Mouse (Mus musculus) limb, embryonic 11.5 days (tissue): ENCODE data around the gene Clint1. TPM values are rescaled to one million over a fixed set of nuclear protein-coding genes. Genes with fewer than 3 reads are reported as not detected.

Experiments used
- ATAC-seq: fragments of 200-750 bp; cut with Nextera tagmentation; 2 replicates; pipeline ENCODE4 v1.8.0; 2017; ENCODE audit warnings: low read depth; ENCODE audit not compliant: insufficient number of reproducible peaks, low FRiP score, low TSS enrichment
- DNase-seq: peaks from one replicate; pipeline ENCODE4 v3.0.0-alpha.2; 2015; ENCODE audit warnings: low spot score
- H3K27ac ChIP-seq: fragments of 300-500 bp; sonication (generic); replicated peaks from 2 replicates; pipeline ENCODE4 v1.5.1; 2014; ENCODE audit warnings: low read depth, mild to moderate bottlenecking, low read length
- H3K27me3 ChIP-seq: fragments of 300-500 bp; sonication (generic); 2 replicates; pipeline ENCODE4 v1.6.1; 2014; ENCODE audit warnings: mild to moderate bottlenecking, low read length, mixed read lengths; ENCODE audit not compliant: control insufficient read depth, insufficient read depth
- H3K36me3 ChIP-seq: fragments of 300-500 bp; sonication (generic); 2 replicates; pipeline ENCODE4 v1.6.1; 2014; ENCODE audit warnings: mild to moderate bottlenecking, low read length, moderate library complexity, mixed read lengths; ENCODE audit not compliant: control insufficient read depth, insufficient read depth
- H3K4me1 ChIP-seq: fragments of 300-500 bp; sonication (generic); 2 replicates; pipeline ENCODE4 v1.6.1; 2014; ENCODE audit warnings: low read length, mixed read lengths; ENCODE audit not compliant: control insufficient read depth, insufficient read depth
- H3K4me2 ChIP-seq: fragments of 300-500 bp; sonication (generic); 2 replicates; pipeline ENCODE4 v1.6.1; 2014; ENCODE audit warnings: low read depth, mild to moderate bottlenecking, moderate library complexity; ENCODE audit not compliant: severe bottlenecking
- H3K4me3 ChIP-seq: fragments of 300-500 bp; sonication (generic); 2 replicates; pipeline ENCODE4 v1.5.1; 2014; ENCODE audit warnings: low read depth, low read length
- H3K9ac ChIP-seq: fragments of 300-500 bp; sonication (generic); 2 replicates; pipeline ENCODE4 v1.6.1; 2014; ENCODE audit warnings: mild to moderate bottlenecking, low read length
- H3K9me3 ChIP-seq: fragments of 300-500 bp; sonication (generic); 2 replicates; pipeline ENCODE4 v1.6.1; 2016; ENCODE audit warnings: low read length; ENCODE audit not compliant: control insufficient read depth
- WGBS: fragments of 180-500 bp; shearing (Covaris S2); extraction: QIAGEN DNeasy Blood & Tissue Kit; methylation state at CpG from one replicate; pipeline ENCODE4 v1.1.7; 2014; 5-methylcytosine and 5-hydroxymethylcytosine counted together
- polyA plus RNA-seq: library from polyadenylated mRNA; unstranded; fragments of >200 nt; fragmentation: Nextera tagmentation; extraction: Ambion mirVana; gene quantifications from 2 replicates; pipeline ENCODE4 v1.2.1, GENCODE M21; 2014

Gene Clint1
- 77.6 and 81.0 TPM in 2 replicates for polyA plus RNA-seq

GRCm38 (mm10) chr11:45851516-45852123, at the start of gene Clint1:
Gene Clint1 (plus strand): TSS chr11:45852051.
- H3K4me2 ChIP-seq: peak within 1 kb of the TSS; percentile 46
- no peaks in the 10 kb centered on the region for H3K36me3 ChIP-seq
- ATAC-seq (peak; percentile 84), DNase-seq (peak; percentile 89)
- no peaks in the 10 kb centered on the region for H3K9me3 ChIP-seq
- H3K27me3 ChIP-seq: no peaks in the 10 kb centered on the region
- peak within 1 kb of the TSS; percentile 95 for H3K9ac ChIP-seq
- peak within 1 kb of the TSS; percentile 63 for H3K27ac ChIP-seq
- peak within 1 kb of the TSS; percentile 96 for H3K4me3 ChIP-seq
- H3K4me1 ChIP-seq: peaks cover 5% of the 10 kb centered on the region; the same call in 1 of the 2 replicates
- under 1% methylated on average over 56 of the region's 57 CpGs for WGBS

- Histone ChIP-seq H3K9me3 (no peaks in the 10 kb centered on the region), H3K4me3 (no peak overlapping the region), H3K27ac (no peak overlapping the region), H3K9ac (no peak overlapping the region), H3K4me2 (no peak overlapping the region), H3K36me3 (no peaks in the 10 kb centered on the region), H3K27me3 (no peaks in the 10 kb centered on the region), H3K4me1 (peaks cover 2% of the 10 kb centered on the region; the same call in 1 of the 2 replicates)
- 87% methylated on average over 4 of the region's 4 CpGs for WGBS
- DNase-seq (no peak), ATAC-seq (no peak)
Observed at GRCm38 (mm10) chr11:45804068-45804467, 47.8 kb upstream of the Clint1 start.

GRCm38 (mm10) chr11:45805312-45805772, 46.5 kb upstream of the Clint1 start:
- DNase-seq (no peak), ATAC-seq (0 out of 2 replicates have a peak, but pooled peaks have one; percentile 35)
- WGBS: 79% methylated on average over 6 of the region's 6 CpGs
- Histone ChIP-seq H3K27me3 (no peaks in the 10 kb centered on the region), H3K27ac (no peak overlapping the region), H3K9ac (no peak overlapping the region), H3K4me3 (no peak overlapping the region), H3K36me3 (no peaks in the 10 kb centered on the region), H3K4me1 (no peaks in the 10 kb centered on the region), H3K4me2 (no peak overlapping the region), H3K9me3 (no peaks in the 10 kb centered on the region)

GRCm38 (mm10) chr11:45805810-45806209, 46.0 kb upstream of the Clint1 start:
- ATAC-seq (no peak), DNase-seq (no peak)
- Histone ChIP-seq H3K4me3 (no peak overlapping the region), H3K36me3 (no peaks in the 10 kb centered on the region), H3K27me3 (no peaks in the 10 kb centered on the region), H3K27ac (no peak overlapping the region), H3K9me3 (no peaks in the 10 kb centered on the region), H3K9ac (no peak overlapping the region), H3K4me2 (no peak overlapping the region), H3K4me1 (no peaks in the 10 kb centered on the region)
- WGBS: 80% methylated on average over 2 of the region's 2 CpGs

- no peaks in the 10 kb centered on the region for H3K36me3 ChIP-seq
- no peak for DNase-seq
- no peak overlapping the region for H3K27ac ChIP-seq
- H3K9me3 ChIP-seq: no peaks in the 10 kb centered on the region
- no peak overlapping the region for H3K9ac ChIP-seq
- no peak overlapping the region for H3K4me2 ChIP-seq
- no peak overlapping the region for H3K4me3 ChIP-seq
- H3K27me3 ChIP-seq: no peaks in the 10 kb centered on the region
- 84% methylated on average over 2 of the region's 2 CpGs for whole genome bisulfite sequencing
- no peaks in the 10 kb centered on the region for H3K4me1 ChIP-seq
- no peak for ATAC-seq
Observed at GRCm38 (mm10) chr11:45806264-45806663, 45.6 kb upstream of the Clint1 start.

GRCm38 (mm10) chr11:45806809-45807208, 45.0 kb upstream of the Clint1 start:
- H3K27me3 ChIP-seq: no peaks in the 10 kb centered on the region

GRCm38 (mm10) chr11:45807820-45808219, 44.0 kb upstream of the Clint1 start:
- DNase-seq (no peak), ATAC-seq (no peak)
- WGBS: 80% methylated on average over 12 of the region's 12 CpGs
- H3K36me3 ChIP-seq: no peaks in the 10 kb centered on the region
- no peaks in the 10 kb centered on the region for H3K9me3 ChIP-seq
- no peak overlapping the region for H3K27ac ChIP-seq
- no peak overlapping the region for H3K9ac ChIP-seq
- no peaks in the 10 kb centered on the region for H3K27me3 ChIP-seq
- H3K4me1 ChIP-seq: no peaks in the 10 kb centered on the region
- H3K4me3 ChIP-seq: no peak overlapping the region
- no peak overlapping the region for H3K4me2 ChIP-seq

More at GRCm38 (mm10) chr11:45806809-45807208, 45.0 kb upstream of the Clint1 start:
- 81% methylated on average over 3 of the region's 3 CpGs for WGBS
- H3K4me1 ChIP-seq: no peaks in the 10 kb centered on the region
- ATAC-seq (no peak), DNase-seq (no peak)
- H3K9me3 ChIP-seq: no peaks in the 10 kb centered on the region
- no peak overlapping the region for H3K4me2 ChIP-seq
- H3K27ac ChIP-seq: no peak overlapping the region
- no peak overlapping the region for H3K9ac ChIP-seq
- H3K4me3 ChIP-seq: no peak overlapping the region
- H3K36me3 ChIP-seq: no peaks in the 10 kb centered on the region

GRCm38 (mm10) chr11:45809424-45809823, 42.4 kb upstream of the Clint1 start:
- no peak overlapping the region for H3K4me2 ChIP-seq
- DNase-seq (no peak), ATAC-seq (no peak)
- no peaks in the 10 kb centered on the region for H3K27me3 ChIP-seq
- no peak overlapping the region for H3K27ac ChIP-seq
- no peak overlapping the region for H3K9ac ChIP-seq
- no peak overlapping the region for H3K4me3 ChIP-seq
- 49% methylated on average over 5 of the region's 5 CpGs for WGBS
- no peaks in the 10 kb centered on the region for H3K36me3 ChIP-seq
- H3K4me1 ChIP-seq: no peaks in the 10 kb centered on the region
- no peaks in the 10 kb centered on the region for H3K9me3 ChIP-seq

- ATAC-seq (no peak), DNase-seq (no peak)
- H3K4me1 ChIP-seq: no peaks in the 10 kb centered on the region
- H3K9me3 ChIP-seq: no peaks in the 10 kb centered on the region
- no peak overlapping the region for H3K9ac ChIP-seq
- WGBS: 72% methylated on average over 6 of the region's 6 CpGs
- no peaks in the 10 kb centered on the region for H3K27me3 ChIP-seq
- no peak overlapping the region for H3K4me2 ChIP-seq
- no peak overlapping the region for H3K27ac ChIP-seq
- no peak overlapping the region for H3K4me3 ChIP-seq
- H3K36me3 ChIP-seq: no peaks in the 10 kb centered on the region
Observed at GRCm38 (mm10) chr11:45810056-45810455, 41.8 kb upstream of the Clint1 start.
